Mouse (Mus musculus) CH12.LX (cell line): ENCODE results near the gene Nup205. TPM values are rescaled to one million over a fixed set of nuclear protein-coding genes. Genes with fewer than 3 reads are reported as not detected.

Experiments
- DNase-seq: peaks from one replicate; pipeline ENCODE4 v3.0.0-alpha.2; 2013; ENCODE audit errors: extremely low read depth
- H3K27ac ChIP-seq: 2 replicates; pipeline ENCODE4 v1.5.1; 2012; ENCODE audit warnings: low read depth, mild to moderate bottlenecking, control low read depth, moderate library complexity; ENCODE audit not compliant: insufficient read depth
- H3K27me3 ChIP-seq: replicated peaks from 2 replicates; pipeline ENCODE3; 2012; ENCODE audit warnings: inconsistent platforms
- H3K36me3 ChIP-seq, 2 experiments: replicated peaks in 1 of 2; 2 replicates each; pipeline versions ENCODE3 to v1.6.1; 2012; ENCODE audit warnings: inconsistent platforms in 1 of 2, low read length in 1 of 2, mild to moderate bottlenecking in 1 of 2, mixed read lengths in 1 of 2, moderate library complexity in 1 of 2; ENCODE audit not compliant: control insufficient read depth in 1 of 2, insufficient read depth in 1 of 2
- H3K4me1 ChIP-seq, 2 experiments: 2 replicates each; pipeline ENCODE4 v1.6.1; 2012; ENCODE audit warnings: inconsistent platforms in 1 of 2, moderate library complexity in 1 of 2; ENCODE audit not compliant: insufficient read depth in 2 of 2, control insufficient read depth in 1 of 2
- H3K4me2 ChIP-seq: 2 replicates; pipeline ENCODE4 v1.6.1; 2012; ENCODE audit warnings: low read depth, mild to moderate bottlenecking, control low read depth; ENCODE audit not compliant: poor library complexity, insufficient read depth, severe bottlenecking
- H3K4me3 ChIP-seq, 3 experiments: fragments of 150-350 bp in 1 of 3; sonication (generic) in 1 of 3; replicated peaks in 1 of 3; 2 replicates each; pipeline versions ENCODE3 to v1.5.1; 2011 to 2012; ENCODE audit warnings: low read depth in 2 of 3, low read length in 2 of 3, mild to moderate bottlenecking in 2 of 3, moderate library complexity in 2 of 3, control low read depth in 1 of 3, improper control_type of control experiment in 1 of 3, inconsistent platforms in 1 of 3, mixed read lengths in 1 of 3; ENCODE audit not compliant: poor library complexity in 1 of 3
- H3K79me2 ChIP-seq: replicated peaks from 2 replicates; pipeline ENCODE4 v1.6.1; 2012; ENCODE audit warnings: mild to moderate bottlenecking, moderate library complexity; ENCODE audit not compliant: control insufficient read depth, poor library complexity, insufficient read depth, severe bottlenecking; ENCODE audit errors: extremely low read depth
- H3K9ac ChIP-seq: 2 replicates; pipeline ENCODE4 v1.6.1; 2012; ENCODE audit warnings: low read depth, mild to moderate bottlenecking, control low read depth, moderate library complexity; ENCODE audit not compliant: insufficient read depth
- H3K9me3 ChIP-seq: replicated peaks from 2 replicates; pipeline ENCODE3; 2012; ENCODE audit warnings: low read length, inconsistent platforms, mixed read lengths
- BHLHE40 ChIP-seq: IDR thresholded peaks from 2 replicates; pipeline ENCODE4 v1.6.1; 2011; ENCODE audit warnings: mild to moderate bottlenecking, low read depth, low read length, improper control_type of control experiment
- CHD1 ChIP-seq: IDR thresholded peaks from 2 replicates; pipeline ENCODE4 v1.6.1; 2012; ENCODE audit warnings: low read depth, low read length, improper control_type of control experiment, inconsistent platforms
- CHD2 ChIP-seq: IDR thresholded peaks from 2 replicates; pipeline ENCODE4 v1.6.1; 2011; ENCODE audit warnings: low read length, improper control_type of control experiment
- CTCF ChIP-seq, 2 experiments: IDR thresholded peaks in 1 of 2; conservative IDR thresholded peaks in 1 of 2; 2 replicates each; pipeline ENCODE4 v1.5.1; 2011 to 2012; ENCODE audit warnings: low read depth in 2 of 2, low read length in 2 of 2, improper control_type of control experiment in 1 of 2, inconsistent platforms in 1 of 2, mild to moderate bottlenecking in 1 of 2, moderate library complexity in 1 of 2
- E2F4 ChIP-seq: IDR thresholded peaks from 2 replicates; pipeline ENCODE4 v1.6.1; 2011; ENCODE audit warnings: low read depth, low read length, improper control_type of control experiment; ENCODE audit not compliant: insufficient replicate concordance
- ETS1 ChIP-seq: conservative IDR thresholded peaks from 2 replicates; pipeline ENCODE4 v1.6.1; 2012; ENCODE audit warnings: low read depth, mild to moderate bottlenecking, inconsistent platforms, low read length, improper control_type of control experiment, moderate library complexity
- GABPA ChIP-seq: IDR thresholded peaks from 2 replicates; pipeline ENCODE4 v1.6.1; 2012; ENCODE audit warnings: low read depth, low read length, improper control_type of control experiment, inconsistent platforms; ENCODE audit not compliant: insufficient replicate concordance
- IRF4 ChIP-seq: IDR thresholded peaks from 2 replicates; pipeline ENCODE4 v1.6.1; 2014; ENCODE audit warnings: low read depth, mild to moderate bottlenecking, inconsistent platforms, low read length, improper control_type of control experiment
- JUND ChIP-seq: conservative IDR thresholded peaks from 2 replicates; pipeline ENCODE4 v1.6.1; 2011; ENCODE audit warnings: low read depth, low read length, improper control_type of control experiment
- KAT2A ChIP-seq: IDR thresholded peaks from 2 replicates; pipeline ENCODE4 v1.6.1; 2012; ENCODE audit warnings: low read length, improper control_type of control experiment, inconsistent platforms; ENCODE audit not compliant: insufficient replicate concordance
- MAFK ChIP-seq: IDR thresholded peaks from 2 replicates; pipeline ENCODE4 v1.6.1; 2011; ENCODE audit warnings: low read length, improper control_type of control experiment; ENCODE audit not compliant: insufficient replicate concordance
- MAX ChIP-seq: IDR thresholded peaks from 2 replicates; pipeline ENCODE4 v1.6.1; 2011; ENCODE audit warnings: low read length, improper control_type of control experiment
- MAZ ChIP-seq: IDR thresholded peaks from 2 replicates; pipeline ENCODE4 v1.6.1; 2012; ENCODE audit warnings: low read depth, mild to moderate bottlenecking, inconsistent platforms, low read length, improper control_type of control experiment, moderate library complexity
- MEF2A ChIP-seq: IDR thresholded peaks from 2 replicates; pipeline ENCODE4 v1.6.1; 2014; ENCODE audit warnings: low read depth, mild to moderate bottlenecking, inconsistent platforms, low read length, improper control_type of control experiment, borderline replicate concordance
- MYC ChIP-seq: IDR thresholded peaks from 2 replicates; pipeline ENCODE4 v1.6.1; 2011; ENCODE audit warnings: low read depth, mild to moderate bottlenecking, improper control_type of control experiment, low read length
- NELFE ChIP-seq: IDR thresholded peaks from 2 replicates; pipeline ENCODE4 v1.6.1; 2011; ENCODE audit warnings: low read depth, low read length, improper control_type of control experiment
- PAX5 ChIP-seq: IDR thresholded peaks from 2 replicates; pipeline ENCODE4 v1.6.1; 2012; ENCODE audit warnings: low read length, inconsistent platforms, mixed read lengths
- RAD21 ChIP-seq: IDR thresholded peaks from 2 replicates; pipeline ENCODE4 v1.6.1; 2011; ENCODE audit warnings: low read depth, mild to moderate bottlenecking, low read length, improper control_type of control experiment, moderate library complexity
- RCOR1 ChIP-seq: conservative IDR thresholded peaks from 2 replicates; pipeline ENCODE4 v1.6.1; 2012; ENCODE audit warnings: low read depth, mild to moderate bottlenecking, inconsistent platforms, low read length, improper control_type of control experiment
- SMC3 ChIP-seq: IDR thresholded peaks from 2 replicates; pipeline ENCODE4 v1.6.1; 2011; ENCODE audit warnings: low read depth, low read length, improper control_type of control experiment
- TBP ChIP-seq: conservative IDR thresholded peaks from 2 replicates; pipeline ENCODE4 v1.6.1; 2011; ENCODE audit warnings: low read depth, low read length, improper control_type of control experiment
- USF1 ChIP-seq: IDR thresholded peaks from 2 replicates; pipeline ENCODE4 v1.6.1; 2014; ENCODE audit warnings: low read depth, mild to moderate bottlenecking, inconsistent platforms, low read length, improper control_type of control experiment
- USF2 ChIP-seq: conservative IDR thresholded peaks from 2 replicates; pipeline ENCODE4 v1.6.1; 2011; ENCODE audit warnings: low read depth, low read length, improper control_type of control experiment
- ZC3H11A ChIP-seq: IDR thresholded peaks from 2 replicates; pipeline ENCODE4 v1.6.1; 2012; ENCODE audit warnings: low read depth, mild to moderate bottlenecking, inconsistent platforms, low read length, improper control_type of control experiment
- ZKSCAN1 ChIP-seq: IDR thresholded peaks from 2 replicates; pipeline ENCODE4 v1.6.1; 2012; ENCODE audit warnings: low read depth, inconsistent platforms, low read length, improper control_type of control experiment, borderline replicate concordance
- ZMIZ1 ChIP-seq: IDR thresholded peaks from 2 replicates; pipeline ENCODE4 v1.6.1; 2012; ENCODE audit warnings: low read depth, mild to moderate bottlenecking, inconsistent platforms, low read length, improper control_type of control experiment
- ZNF384 ChIP-seq: IDR thresholded peaks from 2 replicates; pipeline ENCODE4 v1.6.1; 2012; ENCODE audit warnings: low read depth, low read length, improper control_type of control experiment, inconsistent platforms
- dilution Hi-C: fragments of 300-500 bp; cut with MboI; formaldehyde crosslinking; loops from 2 replicates; pipeline ENCODE4 v1.14.3; 2020; ENCODE audit warnings: low sequenced_read_pairs; ENCODE audit not compliant: extremely low pct_unique_long_range_greater_than_20kb, extremely low pct_ligation_motif_present
- in situ Hi-C: fragments of 300-500 bp; cut with MboI; formaldehyde crosslinking; loops from 3 replicates; pipeline ENCODE4 v1.14.3; 2019; ENCODE audit warnings: low sequenced_read_pairs, low pct_ligation_motif_present, low pct_unique_long_range_greater_than_20kb, mixed read lengths
- polyA plus RNA-seq: library from polyadenylated mRNA; unstranded; fragments of >175 nt; gene quantifications from 2 replicates; pipeline ENCODE4 v1.2.1, GENCODE M21; 2012; ENCODE audit warnings: low read depth; ENCODE audit not compliant: insufficient read length
- total RNA-seq, 2 experiments: library from RNA; depleted of rRNA; stranded (reverse); fragments of 300-350 nt in 1 of 2; fragments of >200 nt in 1 of 2; gene quantifications; 2 replicates each; pipeline ENCODE4 v1.2.3; 2012 to 2014

The Nup205 gene
- total and polyA plus RNA-seq, 3 experiments = 82.0 to 121 (median 108) TPM

GRCm38 (mm10) chr6:35251807-35252476, 74.7 kb downstream of the Nup205 start:
- dilution Hi-C loops = no loop called here
- Histone ChIP-seq H3K9ac (no peak overlapping the region), H3K36me3 (peaks cover 0 to 17% of the 10 kb centered on the region in 2 experiments), H3K27me3 (no peaks in the 10 kb centered on the region), H3K4me3 (no peak overlapping the region), H3K4me1 (peaks cover 16 to 45% of the 10 kb centered on the region in 2 experiments), H3K9me3 (no peaks in the 10 kb centered on the region), H3K79me2 (peaks cover 16% of the 10 kb centered on the region), H3K27ac (no peak overlapping the region), H3K4me2 (no peak overlapping the region)
- no peak for DNase-seq
- in situ Hi-C loops = no loop called here
- TF ChIP-seq MAX (no peak), ETS1 (no peak), RCOR1 (no peak), JUND (no peak), PAX5 (no peak), MEF2A (no peak), CHD2 (no peak), KAT2A (no peak), CHD1 (no peak), BHLHE40 (no peak), ZKSCAN1 (no peak), E2F4 (no peak), SMC3 (no peak)

DNA sequence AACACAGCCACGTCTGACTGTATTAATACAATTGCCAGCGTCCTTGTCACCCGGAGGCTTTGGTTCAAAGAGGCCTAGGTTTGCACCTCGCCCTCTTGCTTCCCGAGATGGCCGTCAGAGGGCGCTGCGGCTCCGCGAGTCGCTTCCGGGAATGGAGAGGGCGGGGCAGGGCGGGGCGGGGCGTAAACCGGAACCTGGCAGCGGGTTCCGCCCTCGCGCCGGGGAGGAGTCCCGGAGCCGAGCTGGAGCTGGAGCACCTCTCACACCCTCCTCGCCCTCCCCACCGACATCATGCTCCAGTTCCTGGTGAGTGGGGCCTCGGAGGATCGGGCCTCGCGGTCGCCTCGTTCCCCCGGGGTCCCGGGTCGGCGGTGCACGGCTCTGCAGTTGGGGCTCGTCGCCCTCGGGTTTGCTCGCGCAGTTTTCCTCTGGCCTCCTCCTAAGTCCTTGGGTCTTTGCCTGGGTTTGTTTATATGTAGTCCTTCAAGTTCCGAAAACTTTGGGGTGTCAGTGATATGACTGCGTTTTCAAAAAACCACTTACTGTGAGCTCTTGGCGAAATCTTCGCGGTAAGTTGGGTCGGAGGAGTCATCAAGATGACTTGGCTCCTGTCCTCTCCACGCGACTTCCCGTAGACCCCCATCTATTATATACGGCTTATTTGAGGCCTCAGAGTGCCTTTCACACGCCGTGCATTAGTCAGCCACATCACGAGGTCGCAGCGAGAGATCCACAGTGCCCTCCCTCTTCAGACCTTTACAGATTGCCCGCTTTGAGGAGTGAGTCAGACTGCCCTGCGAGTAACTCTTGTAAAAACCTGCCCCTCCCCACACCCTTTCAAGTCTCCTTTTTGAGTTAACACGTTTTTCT, 75.5 kb downstream of the Nup205 start:
- Histone ChIP-seq H3K79me2 (peaks cover 16% of the 10 kb centered on the region), H3K4me2 (peak overlapping the region; percentile 97), H3K36me3 (peaks cover 0 to 16% of the 10 kb centered on the region in 2 experiments), H3K27me3 (no peaks in the 10 kb centered on the region), H3K9ac (peak overlapping the region; percentile 83), H3K9me3 (no peaks in the 10 kb centered on the region), H3K4me1 (peaks cover 16 to 50% of the 10 kb centered on the region in 2 experiments), H3K4me3 (peak overlapping the region; percentile 68 to 90 (median 80)), H3K27ac (no peak overlapping the region; the same call in 1 of the 2 replicates)
- dilution Hi-C loops = no loop called here
- in situ Hi-C loops = no loop called here
- peak; percentile 84 for DNase-seq
- no peak for TF ChIP-seq CHD2
- no peak for TF ChIP-seq IRF4
- no peak for TF ChIP-seq ZKSCAN1
- no peak for TF ChIP-seq PAX5
- no peak for TF ChIP-seq CHD1
- TF ChIP-seq NELFE = peak; percentile 91
- TF ChIP-seq MYC = peak; percentile 33
- no peak for TF ChIP-seq MAFK
- 0 out of 2 replicates have a peak, but pooled peaks have one; percentile 13 for TF ChIP-seq MAZ
- peak; percentile 41 for TF ChIP-seq RAD21
- TF ChIP-seq GABPA = no peak
- TF ChIP-seq CTCF (conservative IDR thresholded peaks at IDR 0.05 in 1 of 2, IDR thresholded peaks at IDR 0.05 in 1 of 2; ENCODE audit: low read depth in 2 of 2, low read length in 2 of 2) = peak; percentile 24 to 80; a peak in 2 of 4 replicates
- no peak for TF ChIP-seq E2F4
- TF ChIP-seq ZNF384 = no peak
- TF ChIP-seq USF1 = no peak
- no peak for TF ChIP-seq ETS1
- peak; percentile 63; the same call in 1 of the 2 replicates for TF ChIP-seq ZMIZ1
- TF ChIP-seq TBP = 0 out of 2 replicates have a peak, but pooled peaks have one; percentile 21
- no peak for TF ChIP-seq ZC3H11A
- TF ChIP-seq USF2 = no peak
- TF ChIP-seq BHLHE40 = no peak
- no peak for TF ChIP-seq JUND
